Mouse (Mus musculus) CD8-positive naive resting alpha-beta T cell, adult 2 months (primary cell): Measurements from ENCODE around the gene E030025P04Rik.

Experiments
- DNase-seq, 2 experiments: peaks; one replicate each; pipeline ENCODE4 v3.0.0; 2022; ENCODE audit warnings: low read depth in 2 of 2, low spot score in 2 of 2

The E030025P04Rik gene

DNA sequence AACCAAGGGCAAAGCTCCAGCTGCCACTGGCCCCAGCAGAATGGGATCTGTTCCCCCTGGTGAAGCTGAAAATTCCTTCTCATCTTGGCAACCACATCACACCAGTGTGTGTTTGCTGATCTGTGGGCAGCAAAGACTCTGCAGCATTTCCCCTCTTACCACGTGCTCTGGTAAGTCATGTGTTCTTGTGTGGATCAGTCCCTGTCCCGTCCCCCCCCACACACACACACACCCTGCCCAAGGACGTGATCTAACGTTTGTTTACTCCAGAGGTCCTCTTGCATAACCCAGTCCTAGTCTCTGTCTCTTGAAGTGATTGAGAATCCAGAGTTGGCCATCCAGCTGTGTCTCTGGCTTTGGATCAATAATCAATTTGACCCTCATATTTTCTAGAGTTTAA lies at the start of gene E030025P04Rik:
E030025P04Rik (minus strand) TSS at position 134 of the 400 bp plus-strand sequence.
- DNase-seq: no peak

DNA sequence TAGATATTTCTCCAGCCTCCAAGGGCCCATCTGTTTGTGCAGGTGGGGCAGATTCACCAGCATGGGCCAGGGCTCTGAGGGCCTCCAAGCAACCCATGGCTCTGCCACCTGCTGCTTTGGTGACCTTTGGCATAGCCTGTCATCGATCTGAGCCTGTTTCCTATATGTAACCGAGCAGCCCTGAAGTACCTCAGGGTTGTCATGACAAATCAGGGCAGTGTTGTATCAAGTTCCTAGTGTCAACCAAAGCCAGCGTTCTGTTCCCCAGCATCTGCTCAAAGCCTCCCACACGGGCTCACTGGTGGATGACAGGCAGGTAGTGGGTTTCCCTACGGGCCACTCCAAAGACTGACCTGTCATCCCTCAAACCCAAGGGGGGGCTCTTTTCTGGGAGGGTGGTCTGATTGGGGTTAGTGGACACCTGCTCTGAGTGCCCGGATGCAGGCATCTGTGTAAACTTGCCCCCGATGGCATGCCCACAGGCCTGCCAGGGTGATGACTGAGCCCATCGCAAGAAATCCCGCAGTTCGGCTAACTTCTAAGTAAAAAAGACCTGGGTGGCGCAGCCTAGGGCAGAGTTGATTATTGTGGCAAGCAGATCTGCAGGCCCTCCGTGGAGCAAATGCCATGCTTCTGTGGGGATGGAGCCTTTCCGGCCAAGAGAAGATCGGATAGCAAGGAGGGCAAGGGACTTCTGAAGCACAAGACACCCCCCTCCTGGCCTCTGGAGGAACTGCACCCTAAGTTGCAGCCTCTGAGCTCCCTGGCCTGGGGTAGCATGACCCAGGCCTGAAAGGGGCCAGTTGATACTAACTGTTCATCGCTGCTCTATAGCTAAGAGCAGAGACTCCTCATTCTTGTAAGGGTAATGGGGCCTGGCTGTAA lies 48.7 kb upstream of the E030025P04Rik start:
- DNase-seq: peak; percentile 32 to 56

GRCm38 (mm10) chr11:109188235-109188634 lies 44.1 kb upstream of the E030025P04Rik start:
- DNase-seq: no peak

DNA sequence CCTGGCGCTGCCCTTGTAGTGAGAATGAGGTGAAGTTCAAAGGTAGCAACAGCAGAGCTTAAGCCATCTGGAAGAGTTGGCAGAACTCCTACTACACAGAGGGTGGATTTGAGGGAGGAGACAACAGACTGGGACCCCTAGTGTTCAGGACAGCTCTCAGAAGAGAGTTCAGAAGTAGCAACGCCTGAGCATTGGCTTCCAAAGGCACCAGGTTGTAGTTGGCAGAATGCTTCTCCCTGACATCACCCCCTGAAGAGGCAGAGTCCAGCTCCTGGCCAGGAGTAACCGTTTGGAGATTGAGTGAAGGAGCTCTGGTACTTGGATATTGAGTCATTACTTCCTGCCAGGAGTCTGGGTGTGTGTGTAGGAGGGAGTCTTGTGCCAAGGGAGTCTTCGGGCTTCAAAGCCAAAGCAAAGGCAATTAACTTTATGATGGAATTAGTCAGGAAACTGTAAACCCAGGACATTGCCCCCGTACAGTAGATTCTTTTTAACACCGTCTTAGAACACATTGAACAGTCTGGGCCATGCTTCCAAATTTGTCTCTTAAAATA lies 43.5 kb upstream of the E030025P04Rik start:
- no peak for DNase-seq

DNA sequence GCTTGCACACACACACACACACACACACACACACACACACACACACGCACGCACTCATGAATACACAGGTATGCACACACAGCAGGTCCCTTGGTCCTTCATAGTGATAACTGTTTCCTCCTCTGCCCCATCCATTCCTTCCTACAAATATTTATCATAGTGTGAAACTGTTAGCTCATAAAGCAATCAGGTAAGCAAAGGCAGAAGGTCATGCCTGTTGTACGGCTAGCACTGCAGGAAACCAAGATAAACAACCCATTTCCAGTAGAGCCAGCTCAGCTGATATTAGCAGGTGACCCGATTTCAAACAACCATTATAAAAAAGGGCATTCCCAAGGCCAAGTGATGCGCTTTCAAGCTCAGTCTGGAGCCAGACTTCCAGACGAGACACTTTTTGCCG lies 36.9 kb upstream of the E030025P04Rik start:
- no peak for DNase-seq

DNA sequence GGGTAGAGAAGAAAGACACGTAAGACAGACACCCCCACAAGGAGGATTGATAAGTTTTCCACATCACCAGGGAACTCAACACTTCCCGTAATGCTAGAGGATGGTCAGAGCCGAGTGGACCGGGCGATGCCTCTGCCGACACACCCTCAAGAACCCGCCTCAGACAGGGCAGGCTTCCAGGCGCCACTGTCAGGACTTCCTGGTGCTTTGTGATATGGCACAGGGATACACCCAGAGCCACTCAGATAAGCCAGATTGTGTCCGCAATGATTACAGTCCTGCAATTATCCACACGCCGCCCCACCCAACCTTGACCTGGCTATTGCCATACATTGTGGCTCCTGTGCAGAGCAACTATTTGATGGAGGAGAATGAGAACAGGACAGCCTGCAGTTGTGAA lies 36.1 kb upstream of the E030025P04Rik start:
- no peak for DNase-seq

- DNase-seq: no peak
Measured at GRCm38 (mm10) chr11:109178788-109179518, 34.8 kb upstream of the E030025P04Rik start.

DNA sequence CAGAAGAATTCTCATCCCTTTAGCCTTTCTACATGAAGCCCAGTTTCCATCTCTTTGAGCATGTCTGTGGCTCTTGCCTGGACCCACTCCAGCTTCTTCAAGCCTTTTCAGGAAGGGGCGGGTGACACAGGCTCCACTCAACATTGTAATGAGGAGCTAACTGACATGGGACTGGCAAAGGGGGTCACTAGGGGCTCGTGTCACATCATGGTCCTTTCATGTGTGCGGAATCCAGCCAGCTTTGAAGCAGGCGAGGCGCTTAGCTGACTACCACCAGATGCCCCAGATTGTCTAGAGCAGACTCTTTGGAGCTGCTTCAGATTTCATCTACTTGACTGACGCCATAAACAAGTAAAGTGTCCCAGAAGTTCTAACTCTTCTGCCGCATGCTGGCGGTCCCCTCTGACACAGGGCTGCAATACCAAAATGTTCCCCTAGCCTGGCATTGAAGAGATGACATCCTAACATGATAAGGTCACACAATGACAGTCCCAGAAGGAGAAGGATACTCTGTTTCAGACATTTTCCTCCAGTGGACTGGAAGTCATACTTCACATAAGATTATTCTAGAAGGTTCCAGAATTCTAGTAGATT lies 31.3 kb upstream of the E030025P04Rik start:
- no peak for DNase-seq

GRCm38 (mm10) chr11:109172224-109172623 lies 28.1 kb upstream of the E030025P04Rik start:
- no peak for DNase-seq

- DNase-seq: no peak
Measured at GRCm38 (mm10) chr11:109170771-109171170, 26.6 kb upstream of the E030025P04Rik start.

GRCm38 (mm10) chr11:109157694-109158093 lies 13.5 kb upstream of the E030025P04Rik start:
- DNase-seq: no peak

- DNase-seq: no peak
Measured at GRCm38 (mm10) chr11:109144890-109145341, 747 bp upstream of the E030025P04Rik start.

GRCm38 (mm10) chr11:109126482-109126881 lies 17.7 kb downstream of the E030025P04Rik start:
- no peak for DNase-seq

- no peak for DNase-seq
Measured at GRCm38 (mm10) chr11:109125451-109125850, 18.7 kb downstream of the E030025P04Rik start.

DNA sequence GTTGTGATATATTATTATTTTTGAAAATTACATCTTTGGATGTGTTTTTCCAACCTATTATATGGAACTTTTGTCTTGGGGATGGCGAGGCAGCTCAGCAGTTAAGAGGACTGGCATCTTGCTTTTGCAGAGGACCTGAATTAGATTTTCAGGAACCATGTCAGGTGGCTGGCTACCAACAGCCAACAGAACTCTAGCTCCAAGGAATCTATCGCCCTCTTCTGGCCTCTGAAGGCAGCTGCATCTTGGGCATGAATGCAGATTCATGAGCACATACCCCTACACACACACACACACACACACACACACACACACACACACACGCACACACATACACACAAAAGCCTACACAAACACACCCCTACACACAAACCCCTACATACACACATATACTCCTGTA lies 19.9 kb downstream of the E030025P04Rik start:
- DNase-seq: no peak

- no peak for DNase-seq
Measured at GRCm38 (mm10) chr11:109109826-109110346, 34.3 kb downstream of the E030025P04Rik start.

- DNase-seq: no peak
Measured at GRCm38 (mm10) chr11:109109056-109109455, 35.1 kb downstream of the E030025P04Rik start.

DNA sequence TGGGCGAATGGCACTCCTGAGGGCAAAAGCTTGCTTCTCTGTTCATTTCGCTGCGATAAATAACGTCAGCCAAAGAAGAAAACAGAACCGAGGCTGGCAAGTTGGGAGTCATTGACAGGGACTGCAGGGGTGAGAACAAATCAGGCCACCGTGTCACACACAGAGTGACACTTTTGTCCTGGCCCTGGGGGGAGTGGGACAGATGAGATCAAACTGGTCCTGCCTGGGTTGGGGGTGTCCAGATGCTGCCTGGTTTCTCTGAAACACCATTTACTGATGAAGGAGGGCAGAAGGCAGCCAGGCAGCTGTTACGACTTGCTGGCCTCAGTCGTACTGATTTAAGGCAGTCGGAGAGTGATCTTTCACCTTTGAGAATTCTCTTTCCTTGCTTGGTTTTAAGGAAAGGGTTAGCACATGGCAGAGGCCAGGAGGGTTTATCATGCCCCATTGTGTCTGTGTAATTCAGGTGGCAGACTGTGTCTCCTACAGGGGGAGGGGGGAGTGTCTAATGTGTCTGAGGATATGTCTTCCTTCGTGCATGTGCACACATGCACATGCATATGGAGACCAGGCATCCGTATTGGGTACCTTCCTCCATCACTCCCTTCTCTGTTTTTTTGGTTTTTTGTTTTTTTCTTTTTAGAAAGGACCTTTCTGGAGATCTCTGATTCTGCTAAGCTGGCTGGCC lies 36.5 kb downstream of the E030025P04Rik start:
- no peak for DNase-seq

DNA sequence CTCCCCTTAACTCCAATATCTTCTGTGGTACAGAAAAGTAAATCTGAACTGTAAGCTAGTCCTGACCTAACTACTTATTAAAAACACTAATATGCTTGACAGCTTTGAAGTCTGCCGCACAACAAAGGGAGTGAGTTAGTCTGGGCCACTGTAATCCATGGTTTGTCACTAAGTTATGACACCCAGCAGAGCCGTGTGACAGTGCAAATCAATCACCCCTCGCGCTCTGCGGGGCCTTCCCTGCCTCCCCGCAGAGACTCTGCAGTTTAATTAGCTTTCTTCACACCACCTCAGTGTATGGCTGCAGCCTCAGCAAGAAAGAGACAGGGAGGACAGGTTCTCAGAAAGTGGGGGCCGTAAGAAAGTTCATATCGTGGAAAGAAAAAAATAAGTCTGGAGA lies 37.4 kb downstream of the E030025P04Rik start:
- DNase-seq: no peak

DNA sequence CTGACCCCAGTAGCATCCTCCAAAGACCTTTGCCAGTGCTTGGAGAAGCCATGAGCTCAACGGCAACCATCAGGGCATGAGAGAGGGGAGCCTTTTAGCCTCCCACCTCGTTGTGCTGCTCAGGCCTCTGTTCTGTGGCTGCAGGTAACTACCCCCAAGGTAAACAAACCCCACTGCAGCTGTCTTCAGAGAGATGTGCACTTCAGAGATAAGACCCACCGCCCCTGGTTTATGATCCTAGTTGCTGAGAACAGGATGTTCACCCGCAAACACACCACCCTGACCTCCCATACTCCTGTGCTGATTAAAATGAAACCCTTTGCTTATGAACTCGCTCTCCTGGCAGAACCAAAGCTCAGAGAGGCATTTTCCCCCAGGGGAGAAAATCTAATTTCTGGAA lies 38.0 kb downstream of the E030025P04Rik start:
- DNase-seq: no peak

GRCm38 (mm10) chr11:109103386-109103785 lies 40.8 kb downstream of the E030025P04Rik start:
- DNase-seq: no peak
